ENCODE assay signal across 25 mouse cellular contexts in the genomic region with DNA sequence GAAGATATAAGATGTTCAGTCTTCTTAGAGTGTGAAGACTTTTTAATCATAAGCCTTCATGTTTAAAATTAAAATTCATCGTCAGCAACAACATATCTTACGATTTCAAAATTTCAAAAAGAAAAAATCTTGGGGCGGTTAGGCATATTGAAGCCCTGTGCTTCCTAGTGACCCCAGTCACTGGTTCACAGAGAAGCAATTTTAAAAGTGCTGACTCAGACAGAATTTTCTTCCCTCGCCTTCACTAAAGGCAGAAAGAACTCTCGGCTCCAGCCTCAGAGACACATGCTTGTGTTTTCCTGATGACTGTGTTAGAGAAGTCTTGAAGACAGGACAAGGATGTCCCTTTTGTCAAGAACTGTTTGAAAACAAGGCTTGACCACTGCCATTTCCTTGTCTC.
DNase-seq lines count a peak whose midpoint lies in the region; ATAC-seq and TF ChIP-seq lines count a peak whose summit lies in the region.
"Had no signal": no experiment of that assay in that cellular context is flagged by ENCODE, and none has a peak within 500 bp of the region (broad histone marks: within the 10 kb centered on the region; RNA-seq: fewer than 3 reads in every experiment).

No protein-coding gene starts in this region.

- no peak for TF ChIP-seq POLR2A in liver, adult 2 months (IDR thresholded peaks at IDR 0.05; ENCODE audit: extremely low read depth, insufficient read depth, low read length)
- TF ChIP-seq POLR2A in CH12.LX (IDR thresholded peaks at IDR 0.05; ENCODE audit: low read depth, low read length) (no peak), MEL (IDR thresholded peaks at IDR 0.05; ENCODE audit: control insufficient read depth in 1 of 2, insufficient read depth in 1 of 2, low read depth in 1 of 2, low read length in 2 of 2, poor library complexity in 1 of 2) (no peak)

- H3K9ac ChIP-seq in liver, adult 2 months (ENCODE audit: low read depth, low read length), result no peak overlapping the region
- H3K9ac ChIP-seq in liver, embryonic 12.5 days, result no peak overlapping the region
- no peak overlapping the region for H3K9ac ChIP-seq in CH12.LX (ENCODE audit: insufficient read depth, low read depth)
- no peak overlapping the region for H3K9ac ChIP-seq in MEL (ENCODE audit: control insufficient read depth, low read depth, low read length, poor library complexity, severe bottlenecking)
- H3K9ac ChIP-seq: embryonic facial prominence, embryonic 13.5 days; embryonic facial prominence, embryonic 15.5 days; forebrain, embryonic 12.5 days had no signal

- dilution Hi-C loops in CH12.LX (cut with MboI; ENCODE audit: extremely low pct_ligation_motif_present, extremely low pct_unique_long_range_greater_than_20kb, low sequenced_read_pairs), result no loop called here

- TF ChIP-seq EP300 in CH12.LX (IDR thresholded peaks at IDR 0.05; ENCODE audit: low read length) (no peak), MEL (IDR thresholded peaks at IDR 0.05; ENCODE audit: low read depth in 1 of 2, low read length in 2 of 2) (no peak)

- 84% methylated on average over 5 of the region's 5 CpGs for WGBS in liver, adult 2 months
- WGBS in liver, embryonic 12.5 days (ENCODE audit: insufficient replicate concordance), result 64% methylated on average over 5 of the region's 5 CpGs

- no peak overlapping the region for H3K27ac ChIP-seq in liver, adult 2 months (replicated peaks; ENCODE audit: insufficient read depth, low read depth, low read length)
- no peak overlapping the region for H3K27ac ChIP-seq in liver, embryonic 12.5 days
- no peak overlapping the region for H3K27ac ChIP-seq in CH12.LX (ENCODE audit: insufficient read depth, low read depth)
- H3K27ac ChIP-seq in MEL (ENCODE audit: control insufficient read depth, low read depth, low read length), result no peak overlapping the region
- H3K27ac ChIP-seq: embryonic facial prominence, embryonic 13.5 days; embryonic facial prominence, embryonic 15.5 days; forebrain, embryonic 10.5 days; forebrain, embryonic 12.5 days had no signal

- peak; percentile 8 for DNase-seq in liver, adult 2 months (ENCODE audit: extremely low read depth, low read depth, low spot score)
- no peak for DNase-seq in CH12.LX (ENCODE audit: extremely low read depth)
- DNase-seq in MEL (ENCODE audit: low read depth, low spot score), result no peak
- no peak for DNase-seq in gastrocnemius, postnatal 36 days
- DNase-seq: adrenal gland, adult 2 months; adrenal gland, postnatal 10 days; adrenal gland, postnatal 25 days; B cell, adult 2 months; cerebellum, adult 11 months; cerebellum, adult 18-20 months; cerebellum, adult 8-10 months; cerebellum, adult 9-11 months; cerebellum, postnatal 14 days; cerebellum, postnatal 36 days; embryo, embryonic 11 days had no signal

- TF ChIP-seq RAD21 in CH12.LX (IDR thresholded peaks at IDR 0.05; ENCODE audit: low read depth, low read length) (no peak), MEL (IDR thresholded peaks at IDR 0.05; ENCODE audit: low read depth, low read length) (no peak)

- in situ Hi-C loops in CH12.LX (cut with MboI; ENCODE audit: low pct_ligation_motif_present, low pct_unique_long_range_greater_than_20kb, low sequenced_read_pairs), result loop anchor here (25.0 kb wide), 1 partner anchor 1088 kb away; no protein-coding TSS in a partner anchor

- H3K79me2 ChIP-seq in liver, adult 2 months (ENCODE audit: control insufficient read depth, insufficient read depth, low read length), result no peaks in the 10 kb centered on the region
- H3K79me2 ChIP-seq in CH12.LX (replicated peaks; ENCODE audit: control insufficient read depth, extremely low read depth, insufficient read depth, poor library complexity, severe bottlenecking), result no peaks in the 10 kb centered on the region
- no peaks in the 10 kb centered on the region for H3K79me2 ChIP-seq in MEL (ENCODE audit: control insufficient read depth, insufficient read depth, low read length, poor library complexity)

- no peaks in the 10 kb centered on the region for H3K36me3 ChIP-seq in liver, adult 2 months (ENCODE audit: control insufficient read depth, insufficient read depth, low read length)
- H3K36me3 ChIP-seq in liver, embryonic 12.5 days, result no peaks in the 10 kb centered on the region
- no peaks in the 10 kb centered on the region for H3K36me3 ChIP-seq in CH12.LX (replicated peaks in 1 of 2; ENCODE audit: control insufficient read depth in 1 of 2, insufficient read depth in 1 of 2, low read length in 1 of 2)
- no peaks in the 10 kb centered on the region for H3K36me3 ChIP-seq in MEL (ENCODE audit: control insufficient read depth in 1 of 2, insufficient read depth in 2 of 2, low read length in 2 of 2)
- H3K36me3 ChIP-seq: embryonic facial prominence, embryonic 13.5 days; embryonic facial prominence, embryonic 15.5 days; forebrain, embryonic 10.5 days; forebrain, embryonic 12.5 days; G1E had no signal

- no peaks in the 10 kb centered on the region for H3K4me1 ChIP-seq in liver, adult 2 months (ENCODE audit: control insufficient read depth, insufficient read depth, low read length)
- no peaks in the 10 kb centered on the region for H3K4me1 ChIP-seq in liver, embryonic 12.5 days
- H3K4me1 ChIP-seq in CH12.LX (ENCODE audit: control insufficient read depth in 1 of 2, insufficient read depth in 2 of 2), result no peaks in the 10 kb centered on the region
- no peaks in the 10 kb centered on the region for H3K4me1 ChIP-seq in MEL (ENCODE audit: control insufficient read depth in 1 of 2, insufficient read depth in 2 of 2, low read length in 2 of 2)
- H3K4me1 ChIP-seq: embryonic facial prominence, embryonic 13.5 days; embryonic facial prominence, embryonic 15.5 days; forebrain, embryonic 10.5 days; forebrain, embryonic 12.5 days had no signal

- no peaks in the 10 kb centered on the region for H3K9me3 ChIP-seq in liver, embryonic 12.5 days (replicated peaks)
- H3K9me3 ChIP-seq in CH12.LX (replicated peaks; ENCODE audit: low read length), result no peaks in the 10 kb centered on the region
- H3K9me3 ChIP-seq in MEL (replicated peaks; ENCODE audit: insufficient read depth, low read length), result no peaks in the 10 kb centered on the region
- H3K9me3 ChIP-seq: embryonic facial prominence, embryonic 13.5 days; embryonic facial prominence, embryonic 15.5 days; forebrain, embryonic 10.5 days; forebrain, embryonic 12.5 days; G1E had no signal

- H3K4me2 ChIP-seq in liver, embryonic 12.5 days, result no peak overlapping the region
- no peak overlapping the region for H3K4me2 ChIP-seq in CH12.LX (ENCODE audit: insufficient read depth, low read depth, poor library complexity, severe bottlenecking)
- H3K4me2 ChIP-seq: embryonic facial prominence, embryonic 13.5 days; embryonic facial prominence, embryonic 15.5 days; forebrain, embryonic 12.5 days had no signal

- intact Hi-C loops in gastrocnemius, postnatal 36 days (cut with DNase I), result no loop called here

- no peak for TF ChIP-seq CTCF in liver, adult 2 months (IDR thresholded peaks at IDR 0.05; ENCODE audit: low read depth, low read length)
- no peak for TF ChIP-seq CTCF in CH12.LX (conservative IDR thresholded peaks at IDR 0.05 in 1 of 2, IDR thresholded peaks at IDR 0.05 in 1 of 2; ENCODE audit: low read depth in 2 of 2, low read length in 2 of 2)
- TF ChIP-seq CTCF in MEL (IDR thresholded peaks at IDR 0.05 in 2 of 3, conservative IDR thresholded peaks at IDR 0.05 in 1 of 3; ENCODE audit: control insufficient read depth in 1 of 3, insufficient read depth in 1 of 3, low read depth in 2 of 3, low read length in 3 of 3, poor library complexity in 1 of 3, severe bottlenecking in 1 of 3), result no peak

- ATAC-seq in liver, embryonic 12.5 days, result no peak
- ATAC-seq: CD4-positive, CD25-positive, alpha-beta regulatory T cell, adult 4 months; forebrain, embryonic 14.5 days; forebrain, embryonic 16.5 days had no signal

- no peak overlapping the region for H3K4me3 ChIP-seq in liver, adult 2 months (ENCODE audit: insufficient read depth, low read depth, low read length)
- no peak overlapping the region for H3K4me3 ChIP-seq in liver, embryonic 12.5 days
- H3K4me3 ChIP-seq in CH12.LX (replicated peaks in 1 of 3; ENCODE audit: low read depth in 2 of 3, low read length in 2 of 3, poor library complexity in 1 of 3) (no peak overlapping the region), MEL (ENCODE audit: control insufficient read depth in 1 of 2, insufficient read depth in 1 of 2, low read depth in 2 of 2, low read length in 2 of 2) (no peak overlapping the region)
- H3K4me3 ChIP-seq: embryonic facial prominence, embryonic 13.5 days; embryonic facial prominence, embryonic 15.5 days; erythroblast, embryonic 14.5 days; forebrain, embryonic 10.5 days; forebrain, embryonic 12.5 days had no signal

- H3K27me3 ChIP-seq in liver, adult 2 months (ENCODE audit: control insufficient read depth, insufficient read depth, low read length), result no peaks in the 10 kb centered on the region
- H3K27me3 ChIP-seq in liver, embryonic 12.5 days (replicated peaks), result no peaks in the 10 kb centered on the region
- H3K27me3 ChIP-seq in CH12.LX (replicated peaks), result no peaks in the 10 kb centered on the region
- H3K27me3 ChIP-seq in MEL (ENCODE audit: control insufficient read depth in 1 of 2, insufficient read depth in 2 of 2, low read length in 2 of 2), result peaks cover 0 to 1% of the 10 kb centered on the region in 2 experiments; a peak in 1 of 4 replicates
- H3K27me3 ChIP-seq: embryonic facial prominence, embryonic 13.5 days; embryonic facial prominence, embryonic 15.5 days; forebrain, embryonic 12.5 days had no signal

TF ChIP-seq in CH12.LX, 34 proteins besides CTCF, POLR2A, EP300 and RAD21:
- TF ChIP-seq MAX (IDR thresholded peaks at IDR 0.05; ENCODE audit: low read length) (no peak), MAFK (IDR thresholded peaks at IDR 0.05; ENCODE audit: insufficient replicate concordance, low read length) (peak; percentile 93), ETS1 (conservative IDR thresholded peaks at IDR 0.05; ENCODE audit: low read depth, low read length) (no peak), TBP (conservative IDR thresholded peaks at IDR 0.05; ENCODE audit: low read depth, low read length) (no peak), CHD2 (IDR thresholded peaks at IDR 0.05; ENCODE audit: low read length) (no peak)

TF ChIP-seq in MEL, 35 proteins besides CTCF, POLR2A, EP300 and RAD21:
- TF ChIP-seq RCOR1 (IDR thresholded peaks at IDR 0.05; ENCODE audit: low read depth, low read length), result no peak
- TF ChIP-seq MAFK (IDR thresholded peaks at IDR 0.05; ENCODE audit: borderline replicate concordance, low read depth, low read length), result 0 out of 2 replicates have a peak, but pooled peaks have one; percentile 31
